Mouse (Mus musculus) forebrain, embryonic 16.5 days (tissue): ENCODE data around the gene Gm10271. TPM values are rescaled to one million over a fixed set of nuclear protein-coding genes. Genes with fewer than 3 reads are reported as not detected.

Source experiments
- ATAC-seq: fragments of 200-750 bp; cut with Nextera tagmentation; 2 replicates; pipeline ENCODE4 v1.8.0; 2017; ENCODE audit warnings: mild to moderate bottlenecking, moderate library complexity
- H3K27ac ChIP-seq: fragments of 300-500 bp; sonication (generic); 2 replicates; pipeline ENCODE4 v1.5.1; 2014; ENCODE audit warnings: low read length, control low read depth
- H3K27me3 ChIP-seq: fragments of 300-500 bp; sonication (generic); replicated peaks from 2 replicates; pipeline ENCODE4 v1.6.1; 2014; ENCODE audit warnings: low read length; ENCODE audit not compliant: control insufficient read depth, insufficient read depth
- H3K36me3 ChIP-seq: fragments of 300-500 bp; sonication (generic); 2 replicates; pipeline ENCODE4 v1.6.1; 2014; ENCODE audit not compliant: control insufficient read depth, insufficient read depth
- H3K4me1 ChIP-seq: fragments of 300-500 bp; sonication (generic); replicated peaks from 2 replicates; pipeline ENCODE4 v1.6.1; 2014; ENCODE audit warnings: low read length; ENCODE audit not compliant: control insufficient read depth, insufficient read depth
- H3K4me2 ChIP-seq: fragments of 300-500 bp; sonication (generic); 2 replicates; pipeline ENCODE4 v1.6.1; 2014; ENCODE audit warnings: mild to moderate bottlenecking, low read length, control low read depth
- H3K4me3 ChIP-seq: fragments of 300-500 bp; sonication (generic); replicated peaks from 2 replicates; pipeline ENCODE4 v1.5.1; 2014; ENCODE audit warnings: mild to moderate bottlenecking, low read length, control low read depth
- H3K9ac ChIP-seq: fragments of 300-500 bp; sonication (generic); replicated peaks from 2 replicates; pipeline ENCODE4 v1.6.1; 2014; ENCODE audit warnings: low read depth, low read length, control low read depth
- H3K9me3 ChIP-seq: fragments of 300-500 bp; sonication (generic); 2 replicates; pipeline ENCODE4 v1.6.1; 2016; ENCODE audit warnings: low read length; ENCODE audit not compliant: control insufficient read depth
- WGBS: fragments of 180-500 bp; shearing (Covaris S2); extraction: QIAGEN DNeasy Blood & Tissue Kit; methylation state at CpG from one replicate; pipeline ENCODE4 v1.1.7; 2014; 5-methylcytosine and 5-hydroxymethylcytosine counted together
- polyA plus RNA-seq: library from polyadenylated mRNA; unstranded; fragments of >200 nt; fragmentation: Nextera tagmentation; extraction: Ambion mirVana; gene quantifications from 2 replicates; pipeline ENCODE4 v1.2.1, GENCODE M21; 2015

Gm10271 gene
- polyA plus RNA-seq, 1 experiment from 2014 or later, result not detected

GRCm38 (mm10) chr10:116948414-116948813, 24.0 kb downstream of the Gm10271 start:
- H3K9ac ChIP-seq, result no peak overlapping the region

GRCm38 (mm10) chr10:116944940-116945339, 27.5 kb downstream of the Gm10271 start:
- H3K27me3 ChIP-seq, result no peaks in the 10 kb centered on the region
- 88% methylated on average over 10 of the region's 10 CpGs for WGBS
- no peak overlapping the region for H3K9ac ChIP-seq
- no peak overlapping the region for H3K4me3 ChIP-seq
- peaks cover 10% of the 10 kb centered on the region for H3K4me1 ChIP-seq
- ATAC-seq, result no peak
- H3K9me3 ChIP-seq, result peaks cover 4% of the 10 kb centered on the region
- H3K27ac ChIP-seq, result no peak overlapping the region
- H3K4me2 ChIP-seq, result no peak overlapping the region
- H3K36me3 ChIP-seq, result peaks cover 4% of the 10 kb centered on the region; the same call in 1 of the 2 replicates

More at GRCm38 (mm10) chr10:116948414-116948813, 24.0 kb downstream of the Gm10271 start:
- no peak overlapping the region for H3K27ac ChIP-seq
- ATAC-seq, result no peak
- H3K4me2 ChIP-seq, result peak overlapping the region; percentile 69
- H3K4me1 ChIP-seq, result peaks cover 14% of the 10 kb centered on the region
- no peak overlapping the region; the same call in 1 of the 2 replicates for H3K4me3 ChIP-seq
- WGBS, result 80% methylated on average over 9 of the region's 9 CpGs
- H3K36me3 ChIP-seq, result no peaks in the 10 kb centered on the region
- no peaks in the 10 kb centered on the region for H3K27me3 ChIP-seq
- H3K9me3 ChIP-seq, result no peaks in the 10 kb centered on the region

- Histone ChIP-seq H3K9ac (no peak overlapping the region), H3K36me3 (peaks cover 4% of the 10 kb centered on the region; the same call in 1 of the 2 replicates), H3K27me3 (no peaks in the 10 kb centered on the region), H3K27ac (no peak overlapping the region), H3K9me3 (peaks cover 4% of the 10 kb centered on the region), H3K4me3 (no peak overlapping the region), H3K4me1 (peaks cover 9% of the 10 kb centered on the region), H3K4me2 (no peak overlapping the region)
- WGBS, result 88% methylated on average over 3 of the region's 3 CpGs
- ATAC-seq, result no peak
Observed at GRCm38 (mm10) chr10:116944144-116944543, 28.3 kb downstream of the Gm10271 start.

- Histone ChIP-seq H3K4me3 (no peak overlapping the region), H3K36me3 (peaks cover 11% of the 10 kb centered on the region), H3K9me3 (peaks cover 8% of the 10 kb centered on the region), H3K4me1 (no peaks in the 10 kb centered on the region), H3K4me2 (no peak overlapping the region), H3K27ac (no peak overlapping the region), H3K9ac (no peak overlapping the region), H3K27me3 (no peaks in the 10 kb centered on the region)
- WGBS, result 94% methylated on average over 6 of the region's 6 CpGs
- ATAC-seq, result no peak
Observed at GRCm38 (mm10) chr10:116943025-116943424, 29.4 kb downstream of the Gm10271 start.

- H3K4me1 ChIP-seq, result no peaks in the 10 kb centered on the region
- ATAC-seq, result no peak
- H3K9ac ChIP-seq, result no peak overlapping the region
- H3K27ac ChIP-seq, result no peak overlapping the region
- H3K27me3 ChIP-seq, result no peaks in the 10 kb centered on the region
- H3K36me3 ChIP-seq, result peaks cover 10% of the 10 kb centered on the region
- H3K4me3 ChIP-seq, result no peak overlapping the region
- peaks cover 4% of the 10 kb centered on the region; the same call in 1 of the 2 replicates for H3K9me3 ChIP-seq
- 66% methylated on average over 12 of the region's 12 CpGs for WGBS
- H3K4me2 ChIP-seq, result no peak overlapping the region
Observed at GRCm38 (mm10) chr10:116935028-116935427, 37.4 kb downstream of the Gm10271 start.

GRCm38 (mm10) chr10:116933794-116934193, 38.6 kb downstream of the Gm10271 start:
- H3K27ac ChIP-seq, result no peak overlapping the region

GRCm38 (mm10) chr10:116932418-116932817, 40.0 kb downstream of the Gm10271 start:
- WGBS, result 85% methylated on average over 13 of the region's 13 CpGs
- no peaks in the 10 kb centered on the region for H3K4me1 ChIP-seq
- no peak overlapping the region for H3K4me3 ChIP-seq
- H3K27me3 ChIP-seq, result no peaks in the 10 kb centered on the region
- H3K9me3 ChIP-seq, result no peaks in the 10 kb centered on the region
- H3K9ac ChIP-seq, result no peak overlapping the region
- no peaks in the 10 kb centered on the region; the same call in 1 of the 2 replicates for H3K36me3 ChIP-seq
- no peak overlapping the region for H3K27ac ChIP-seq
- no peak overlapping the region for H3K4me2 ChIP-seq
- no peak for ATAC-seq

More at GRCm38 (mm10) chr10:116933794-116934193, 38.6 kb downstream of the Gm10271 start:
- WGBS, result 93% methylated on average over 7 of the region's 7 CpGs
- no peaks in the 10 kb centered on the region for H3K27me3 ChIP-seq
- no peaks in the 10 kb centered on the region for H3K4me1 ChIP-seq
- H3K36me3 ChIP-seq, result peaks cover 10% of the 10 kb centered on the region
- peaks cover 4% of the 10 kb centered on the region; the same call in 1 of the 2 replicates for H3K9me3 ChIP-seq
- H3K4me3 ChIP-seq, result no peak overlapping the region
- no peak overlapping the region for H3K9ac ChIP-seq
- ATAC-seq, result no peak
- no peak overlapping the region for H3K4me2 ChIP-seq

- Histone ChIP-seq H3K36me3 (0 out of 2 replicates have a peak, but pooled peaks cover under 1% of the 10 kb centered on the region), H3K4me1 (no peaks in the 10 kb centered on the region), H3K9me3 (no peaks in the 10 kb centered on the region), H3K27me3 (no peaks in the 10 kb centered on the region), H3K4me2 (no peak overlapping the region), H3K9ac (no peak overlapping the region), H3K4me3 (no peak overlapping the region), H3K27ac (no peak overlapping the region)
- WGBS, result 91% methylated on average over 15 of the region's 15 CpGs
- ATAC-seq, result no peak
Observed at GRCm38 (mm10) chr10:116931497-116932179, 40.8 kb downstream of the Gm10271 start.

GRCm38 (mm10) chr10:116930936-116931335, 41.5 kb downstream of the Gm10271 start:
- no peak for ATAC-seq
- 0 out of 2 replicates have a peak, but pooled peaks cover 3% of the 10 kb centered on the region for H3K36me3 ChIP-seq
- no peak overlapping the region for H3K9ac ChIP-seq
- 86% methylated on average over 6 of the region's 7 CpGs for WGBS
- H3K4me1 ChIP-seq, result no peaks in the 10 kb centered on the region
- no peak overlapping the region for H3K27ac ChIP-seq
- no peak overlapping the region for H3K4me3 ChIP-seq
- no peak overlapping the region for H3K4me2 ChIP-seq
- no peaks in the 10 kb centered on the region for H3K27me3 ChIP-seq
- H3K9me3 ChIP-seq, result no peaks in the 10 kb centered on the region
